Mouse (Mus musculus): ENCODE data around the gene H2-Q7.
"Not testable (repeated sequence)": the region's sequence is repeated elsewhere in the genome, so short reads cannot be mapped to it uniquely, and the experiment has no call there.

The H2-Q7 gene

DNA sequence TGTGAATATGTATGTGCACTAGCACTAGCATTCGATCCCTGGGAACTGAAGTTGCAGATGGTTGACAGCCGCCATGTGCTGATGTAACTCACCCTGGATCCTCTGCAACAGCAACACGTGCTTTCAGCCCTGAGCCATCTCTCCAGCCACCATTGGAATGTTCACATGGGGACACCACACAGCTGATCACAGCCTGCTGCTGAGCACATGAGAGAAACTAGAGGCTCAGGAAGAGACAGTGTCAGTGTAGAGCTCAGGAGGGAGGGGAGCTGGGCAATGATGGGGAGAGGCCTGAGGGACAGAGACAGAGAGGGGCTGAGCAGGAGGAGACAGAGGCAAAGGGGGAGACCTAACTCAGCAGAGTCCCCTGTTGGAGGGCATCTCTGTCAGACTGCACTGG is 3.4 kb upstream of the H2-Q7 start:
- DNase-seq (ENCODE audit: extremely low read depth, low read depth, low spot score), result not testable (repeated sequence)

DNA sequence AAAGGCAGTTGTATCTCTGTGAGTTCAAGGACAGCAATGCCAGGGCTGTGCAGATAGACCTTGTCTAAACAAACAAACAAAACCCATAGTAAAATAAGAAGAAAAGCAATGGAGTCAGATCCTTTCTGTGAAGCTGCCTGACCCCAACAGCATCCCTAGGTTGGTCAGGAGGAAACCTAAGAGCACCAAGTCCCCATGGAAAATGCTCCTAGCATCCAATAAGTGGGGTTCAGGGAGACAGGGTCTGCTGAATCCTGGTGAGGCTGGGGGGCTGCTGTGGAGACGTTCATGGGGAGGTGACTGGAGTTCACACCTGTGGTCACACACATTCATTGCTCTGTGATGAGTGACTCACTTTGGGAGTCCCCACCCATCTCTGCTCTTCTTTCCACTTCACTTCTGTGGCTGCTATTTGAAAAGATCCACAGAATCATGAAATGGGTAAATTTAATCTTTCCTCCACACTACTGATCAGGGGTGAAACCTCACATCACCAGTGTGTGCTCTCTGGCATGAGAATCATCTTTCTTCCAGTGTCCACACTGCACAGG is 1.5 kb upstream of the H2-Q7 start:
- DNase-seq (ENCODE audit: extremely low read depth, low read depth, low spot score), result not testable (repeated sequence)

DNA sequence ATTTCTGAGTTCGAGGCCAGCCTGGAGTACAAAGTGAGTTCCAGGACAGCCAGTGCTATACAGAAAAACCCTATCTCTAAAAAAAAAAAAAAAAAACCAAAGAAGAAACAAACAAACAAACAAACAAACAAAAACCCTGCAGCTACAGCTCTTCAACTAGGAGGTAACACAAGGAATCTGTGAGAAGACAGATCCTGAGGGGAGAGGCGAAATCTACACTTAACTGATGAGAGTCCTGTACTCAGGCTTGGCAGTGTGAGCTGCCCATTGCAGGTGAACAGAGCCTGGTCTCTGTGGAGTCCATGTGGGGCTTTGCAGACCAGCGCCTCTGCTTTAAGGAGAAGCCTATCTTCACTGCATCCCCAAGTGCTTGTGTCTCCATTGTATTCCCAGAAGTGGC is 560 bp upstream of the H2-Q7 start:
- not testable (repeated sequence) for DNase-seq (ENCODE audit: extremely low read depth, low read depth, low spot score)

DNA sequence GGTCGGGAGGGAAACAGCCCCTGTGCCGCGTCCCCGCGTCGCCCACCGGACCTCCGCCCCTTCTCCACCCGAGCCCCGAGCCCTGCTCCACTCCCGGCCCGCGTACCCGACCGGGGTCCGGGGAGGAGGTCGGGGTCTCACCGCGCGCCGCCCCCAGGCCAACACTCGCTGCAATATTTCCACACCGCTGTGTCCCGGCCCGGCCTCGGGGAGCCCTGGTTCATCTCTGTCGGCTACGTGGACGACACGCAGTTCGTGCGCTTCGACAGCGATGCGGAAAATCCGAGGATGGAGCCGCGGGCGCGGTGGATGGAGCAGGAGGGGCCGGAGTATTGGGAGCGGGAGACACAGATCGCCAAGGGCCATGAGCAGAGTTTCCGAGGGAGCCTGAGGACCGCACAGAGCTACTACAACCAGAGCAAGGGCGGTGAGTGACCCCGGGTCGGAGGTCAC is 366 bp downstream of the H2-Q7 start:
- not testable (repeated sequence) for DNase-seq (ENCODE audit: extremely low read depth, low read depth, low spot score)

DNA sequence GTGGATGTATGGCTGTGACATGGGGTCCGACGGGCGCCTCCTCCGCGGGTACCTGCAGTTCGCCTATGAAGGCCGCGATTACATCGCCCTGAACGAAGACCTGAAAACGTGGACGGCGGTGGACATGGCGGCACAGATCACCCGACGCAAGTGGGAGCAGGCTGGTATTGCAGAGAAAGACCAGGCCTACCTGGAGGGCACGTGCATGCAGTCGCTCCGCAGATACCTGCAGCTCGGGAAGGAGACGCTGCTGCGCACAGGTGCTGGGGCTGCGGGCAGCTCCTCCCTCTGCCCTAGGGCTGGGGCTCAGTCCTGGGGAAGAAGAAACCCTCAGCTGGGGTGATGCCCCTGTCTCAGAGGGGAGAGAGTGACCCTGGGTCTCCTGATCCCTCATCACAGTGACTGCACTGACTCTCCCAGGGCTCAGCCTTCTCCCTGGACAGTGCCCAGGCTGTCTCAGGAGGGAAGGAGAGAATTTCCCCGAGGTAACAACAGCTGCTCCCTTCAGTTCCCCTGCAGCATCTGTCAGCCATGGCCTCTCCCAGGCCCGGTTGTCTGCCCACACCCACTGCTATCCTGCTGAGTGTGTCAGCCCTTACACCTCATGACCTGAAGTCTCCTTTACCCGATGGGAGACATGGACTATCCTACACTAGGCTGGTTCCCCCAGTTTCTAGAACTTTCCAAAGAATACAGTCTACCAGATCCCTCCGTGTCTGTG is 1.1 kb downstream of the H2-Q7 start:
- DNase-seq (ENCODE audit: extremely low read depth, low read depth, low spot score), result not testable (repeated sequence)

DNA sequence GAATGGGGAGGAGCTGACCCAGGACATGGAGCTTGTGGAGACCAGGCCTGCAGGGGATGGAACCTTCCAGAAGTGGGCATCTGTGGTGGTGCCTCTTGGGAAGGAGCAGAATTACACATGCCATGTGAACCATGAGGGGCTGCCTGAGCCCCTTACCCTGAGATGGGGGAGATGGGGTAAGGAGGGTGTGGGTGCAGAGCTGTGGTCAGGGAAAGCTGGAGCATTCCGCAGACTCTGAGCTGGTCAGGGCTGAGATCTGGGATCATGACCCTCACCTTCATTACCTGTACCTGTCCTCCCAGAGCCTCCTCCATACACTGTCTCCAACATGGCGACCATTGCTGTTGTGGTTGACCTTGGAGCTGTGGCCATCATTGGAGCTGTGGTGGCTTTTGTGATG is 3.4 kb downstream of the H2-Q7 start:
- DNase-seq (ENCODE audit: extremely low read depth, low read depth, low spot score), result not testable (repeated sequence)

DNA sequence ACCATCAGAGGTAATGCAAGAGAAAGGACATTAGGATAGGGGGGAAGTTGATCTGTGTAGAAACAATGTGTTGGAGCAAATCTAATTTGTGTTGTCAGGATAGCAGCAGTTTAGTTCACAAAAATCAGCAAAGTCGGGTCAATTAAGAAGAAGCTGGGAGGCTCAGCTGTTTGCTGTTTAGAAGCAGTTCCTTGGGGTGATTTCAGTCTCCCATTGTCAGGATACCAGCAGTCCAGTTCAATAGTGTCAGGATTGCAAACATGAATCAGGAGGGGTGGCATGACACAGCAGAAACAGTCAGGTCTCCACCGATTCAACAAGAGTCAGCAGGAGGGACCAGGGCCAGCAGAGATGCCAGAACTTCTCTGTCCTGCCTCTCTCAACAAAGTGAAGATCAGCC is 5.6 kb downstream of the H2-Q7 start:
- not testable (repeated sequence) for DNase-seq (ENCODE audit: extremely low read depth, low read depth, low spot score)

DNA sequence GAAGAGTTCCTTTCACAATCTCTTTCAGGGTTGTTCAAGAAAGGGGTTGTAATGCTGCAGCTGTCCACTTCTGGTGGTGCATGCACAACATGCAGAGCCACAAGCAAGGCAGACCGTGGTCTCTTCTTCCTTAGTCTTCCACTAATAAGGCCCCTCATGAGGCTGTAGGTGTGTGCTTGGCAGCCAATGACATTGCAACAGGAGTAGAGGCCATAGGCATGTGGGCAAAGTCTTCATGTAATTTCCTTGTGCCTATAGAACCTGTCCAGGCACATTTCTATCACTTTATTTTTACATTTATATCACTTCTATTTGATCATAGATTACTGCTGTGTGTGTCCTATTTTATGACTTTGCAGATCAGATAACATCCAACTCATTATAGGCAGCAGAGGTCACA is 19.3 kb downstream of the H2-Q7 start:
- not testable (repeated sequence) for DNase-seq (ENCODE audit: extremely low read depth, low read depth, low spot score)

DNA sequence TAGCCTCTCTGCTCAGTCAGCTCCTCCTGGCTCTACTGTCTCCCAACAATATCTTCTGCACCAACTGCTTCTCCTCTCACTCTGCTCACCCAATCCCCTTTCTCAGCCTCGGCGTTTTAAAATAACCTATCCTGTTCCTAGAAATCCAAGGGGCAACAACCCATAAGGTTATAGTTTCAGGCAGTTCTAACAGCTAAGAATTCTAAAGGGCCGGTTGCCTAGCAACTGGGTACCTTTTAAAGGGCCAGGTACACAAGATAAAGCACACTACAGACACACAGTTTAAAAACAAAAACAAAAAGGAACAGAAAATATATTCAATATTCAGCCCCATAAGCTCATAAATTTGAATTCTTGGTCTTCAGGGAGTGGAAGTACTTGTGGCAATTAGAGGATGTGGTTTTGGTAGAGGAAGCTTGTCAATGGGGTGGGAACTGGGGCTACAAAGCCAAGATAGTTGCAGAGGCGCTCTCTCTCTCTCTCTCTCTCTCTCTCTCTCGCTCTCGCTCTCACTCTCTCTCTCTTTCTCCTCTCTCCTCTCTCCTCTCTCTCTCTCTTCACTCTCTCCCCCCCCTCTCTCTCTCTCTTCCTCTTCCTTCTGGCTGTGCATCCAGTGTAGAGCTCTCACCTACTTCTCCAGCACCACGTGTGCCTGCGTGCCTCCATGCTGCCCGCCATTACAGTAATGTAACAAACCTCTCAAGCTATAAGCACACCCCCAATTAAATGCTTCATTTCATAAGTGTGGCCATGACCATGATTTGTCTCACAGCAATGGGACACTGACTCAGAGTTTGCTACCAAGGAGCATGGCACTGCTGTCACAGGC is 21.8 kb downstream of the H2-Q7 start:
- not testable (repeated sequence) for DNase-seq (ENCODE audit: extremely low read depth, low read depth, low spot score)

DNA sequence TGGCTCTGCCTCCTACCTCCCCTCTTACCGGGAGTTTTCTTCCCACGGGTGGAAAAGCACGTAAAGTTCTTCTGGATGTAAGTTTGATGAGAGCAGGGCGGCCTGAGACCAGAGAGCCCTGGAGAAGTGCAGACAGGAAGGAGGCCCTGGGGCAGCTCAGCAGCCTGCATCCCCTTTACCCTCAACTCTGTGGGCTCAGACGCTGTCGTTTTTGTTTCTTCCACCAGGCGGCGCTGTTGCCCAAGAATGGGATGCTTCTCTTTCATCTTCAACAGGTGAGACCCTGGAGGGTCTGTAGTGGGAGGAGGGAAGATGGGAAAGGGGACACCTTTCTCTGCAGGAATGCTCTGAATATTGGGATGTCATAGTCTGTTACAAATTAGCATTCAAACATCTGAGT is 26.7 kb downstream of the H2-Q7 start:
- DNase-seq (ENCODE audit: extremely low read depth, low read depth, low spot score), result not testable (repeated sequence)

DNA sequence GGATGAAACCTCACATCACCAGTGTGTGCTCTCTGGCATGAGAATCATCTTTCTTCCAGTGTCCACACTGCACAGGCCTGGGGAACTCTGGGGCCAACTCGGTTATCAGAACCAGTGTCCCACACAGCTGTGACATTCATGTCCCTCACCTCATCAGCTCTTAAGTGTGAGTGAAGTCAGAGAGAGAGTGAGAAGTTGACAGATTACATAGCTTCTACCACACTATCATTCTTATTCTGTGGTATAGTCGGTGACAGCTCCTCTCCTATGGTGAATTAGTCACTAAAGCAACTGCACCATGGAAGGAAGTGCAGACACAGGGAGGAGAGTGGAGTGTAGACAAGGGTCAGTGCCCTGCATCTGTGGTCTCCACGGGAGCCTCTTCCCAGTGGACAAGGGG is 30.0 kb downstream of the H2-Q7 start:
- DNase-seq (ENCODE audit: extremely low read depth, low read depth, low spot score), result not testable (repeated sequence)

DNA sequence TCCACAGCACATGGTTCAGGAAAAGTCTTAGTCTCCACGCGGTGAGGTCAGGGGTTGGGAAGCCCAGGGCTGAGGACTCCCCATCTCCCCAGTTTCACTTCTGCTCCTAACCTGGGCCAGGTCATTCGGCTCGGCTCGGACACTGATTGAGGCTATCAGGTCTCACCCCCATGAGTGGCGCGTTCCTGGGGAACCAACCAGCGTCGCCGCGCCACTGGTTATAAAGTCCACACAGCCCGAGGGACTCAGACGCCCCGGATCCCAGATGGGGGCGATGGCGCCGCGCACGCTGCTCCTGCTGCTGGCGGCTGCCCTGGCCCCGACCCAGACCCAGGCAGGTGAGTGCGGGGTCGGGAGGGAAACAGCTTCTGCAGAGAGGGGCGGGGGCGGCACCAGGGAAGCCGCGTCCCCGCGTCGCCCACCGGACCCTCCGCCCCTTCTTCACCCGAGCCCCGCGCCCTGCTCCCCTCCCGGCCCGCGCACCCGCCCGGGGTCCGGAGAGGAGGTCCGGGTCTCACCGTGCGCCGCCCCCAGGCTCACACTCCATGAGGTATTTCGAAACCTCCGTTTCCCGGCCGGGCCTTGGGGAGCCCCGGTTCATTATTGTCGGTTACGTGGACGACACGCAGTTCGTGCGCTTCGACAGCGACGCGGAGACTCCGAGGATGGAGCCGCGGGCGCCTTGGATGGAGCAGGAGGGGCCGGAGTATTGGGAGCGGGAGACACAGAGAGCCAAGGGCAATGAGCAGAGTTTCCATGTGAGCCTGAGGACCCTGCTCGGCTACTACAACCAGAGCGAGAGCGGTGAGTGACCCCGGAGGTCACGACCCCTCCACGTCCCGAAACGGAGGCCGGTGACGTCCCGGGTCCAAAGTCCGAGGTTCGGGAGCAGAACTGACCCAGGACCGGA is 31.1 kb downstream of the H2-Q7 start, which contains the start of gene H2-Q10:
Gene H2-Q10 (plus strand): TSS at position 248 of the 910 bp plus-strand sequence.
- DNase-seq (ENCODE audit: extremely low read depth, low read depth, low spot score), result no peak

DNA sequence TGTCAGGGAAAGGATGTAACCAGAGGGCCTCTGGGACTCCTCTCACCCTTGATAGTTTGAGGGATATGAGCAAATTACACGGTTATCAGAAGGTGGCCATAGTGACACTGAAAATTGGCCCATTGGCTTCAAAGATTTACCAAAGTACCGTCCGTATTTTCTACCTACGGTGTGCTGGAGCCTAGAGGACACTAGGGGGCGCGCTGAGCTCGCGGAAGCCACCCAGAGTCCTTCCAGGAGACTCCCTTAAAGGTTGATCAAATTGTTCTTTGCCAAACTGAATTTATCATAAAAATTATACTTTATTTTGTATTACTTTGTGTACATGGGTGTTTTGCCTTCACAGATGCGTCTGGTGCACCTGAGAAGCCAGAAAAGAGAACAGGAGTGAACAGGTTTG is 45.1 kb downstream of the H2-Q7 start:
- no peak for DNase-seq (ENCODE audit: extremely low read depth, low read depth, low spot score)

DNA sequence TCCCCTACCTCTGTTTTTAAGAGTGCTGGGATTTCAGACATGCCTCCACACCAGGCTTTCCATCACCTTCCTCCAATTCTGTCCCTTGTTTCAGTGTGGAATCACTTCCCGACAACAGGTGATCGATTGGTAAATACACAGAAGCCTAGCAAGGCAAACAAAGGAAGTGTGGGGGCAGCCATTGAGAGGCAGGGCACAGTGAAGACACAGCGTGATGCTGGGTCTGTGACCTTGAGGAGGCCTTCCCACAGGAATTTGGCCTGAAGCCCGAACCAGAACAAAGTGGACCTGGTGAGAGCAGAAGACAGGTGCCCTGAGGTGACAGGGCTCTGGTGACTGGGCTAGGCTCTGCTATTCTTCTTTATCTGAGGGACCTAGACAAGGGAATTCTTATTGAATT is 46.7 kb downstream of the H2-Q7 start:
- DNase-seq (ENCODE audit: extremely low read depth, low read depth, low spot score), result no peak

DNA sequence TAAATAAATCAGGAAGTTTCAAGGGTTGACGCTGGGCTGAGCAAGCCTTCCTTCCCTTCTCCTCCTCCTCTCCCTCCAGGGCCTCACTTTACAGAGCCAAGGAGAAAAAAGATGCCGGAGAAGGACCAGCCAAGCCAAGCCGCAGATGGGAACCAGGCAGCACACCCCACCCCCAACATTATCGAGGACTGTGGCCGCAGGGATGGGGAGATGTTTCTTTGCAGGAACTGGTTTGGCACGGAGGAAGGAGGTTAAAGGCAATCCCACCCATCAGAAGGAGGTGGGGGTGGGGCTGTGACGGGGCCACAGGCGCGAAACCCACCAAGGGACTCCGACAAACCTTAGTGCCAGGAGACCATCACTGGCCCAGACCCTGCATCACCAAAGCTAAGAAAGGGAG is 47.8 kb downstream of the H2-Q7 start:
- DNase-seq (ENCODE audit: extremely low read depth, low read depth, low spot score), result no peak

DNA sequence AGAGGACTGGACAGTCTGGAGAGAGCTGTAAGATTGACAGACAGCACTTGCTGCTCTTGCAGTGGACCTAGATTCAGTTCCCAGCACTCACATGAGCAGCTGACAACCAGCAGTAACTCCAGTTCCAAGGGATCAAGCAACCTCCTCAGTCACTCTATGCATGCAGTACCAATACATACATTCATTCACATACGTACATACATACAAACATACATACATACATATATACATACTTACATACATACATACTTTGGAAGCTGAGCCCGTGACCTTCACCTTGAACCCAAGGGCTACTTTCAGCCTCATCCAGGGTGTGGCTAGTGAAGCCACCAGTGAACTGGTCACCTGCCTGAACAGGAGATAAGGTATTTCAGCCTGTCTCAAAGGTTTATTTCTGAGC is 49.1 kb downstream of the H2-Q7 start:
- DNase-seq (ENCODE audit: extremely low read depth, low read depth, low spot score), result no peak

DNA sequence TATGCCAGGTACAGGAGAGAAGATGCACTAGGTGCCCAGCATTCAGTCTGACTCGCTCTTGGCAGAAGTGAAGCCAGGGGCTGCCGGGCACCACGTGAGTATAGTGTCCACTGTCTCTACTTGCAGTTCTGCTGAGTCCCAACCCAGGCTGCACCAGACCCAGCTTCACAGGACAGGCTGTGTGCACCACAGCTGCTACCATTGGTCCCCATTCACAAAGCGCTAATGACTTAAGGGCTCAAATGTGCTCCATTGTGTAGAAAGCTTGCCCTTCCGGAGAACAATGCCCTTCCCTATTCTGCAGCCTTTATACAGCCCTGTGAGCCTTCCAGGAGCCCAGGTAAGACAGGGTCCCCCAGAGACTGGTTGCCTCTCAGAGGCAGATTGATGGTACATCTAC is 51.4 kb downstream of the H2-Q7 start:
- no peak for DNase-seq (ENCODE audit: extremely low read depth, low read depth, low spot score)

All from fat pad, adult 2 months (tissue).